Mouse (Mus musculus): Measurements from ENCODE around the gene Phf11c. TPM values are rescaled to one million over a fixed set of nuclear protein-coding genes. Genes with fewer than 3 reads are reported as not detected.
"Not testable (repeated sequence)": the region's sequence is repeated elsewhere in the genome, so short reads cannot be mapped to it uniquely, and the experiment has no call there.

Phf11c gene
- polyA plus RNA-seq, 1 experiment from 2014 or later: 0.45 TPM

- Histone ChIP-seq H3K27ac (ENCODE audit: low read depth, low read length) (no peak overlapping the region), H3K4me2 (no peak overlapping the region), H3K9ac (ENCODE audit: low read length) (no peak overlapping the region), H3K4me3 (ENCODE audit: low read depth, low read length) (no peak overlapping the region), H3K36me3 (ENCODE audit: control insufficient read depth, insufficient read depth, low read length) (no peaks in the 10 kb centered on the region), H3K9me3 (ENCODE audit: control insufficient read depth, low read length) (no peaks in the 10 kb centered on the region), H3K27me3 (ENCODE audit: control insufficient read depth, insufficient read depth, low read length) (no peaks in the 10 kb centered on the region), H3K4me1 (ENCODE audit: control insufficient read depth, insufficient read depth, low read length) (no peaks in the 10 kb centered on the region)
- whole genome bisulfite sequencing: 82% methylated on average over 11 of the region's 11 CpGs
- DNase-seq (ENCODE audit: low spot score, missing footprints): no peak
- no peak for ATAC-seq (ENCODE audit: low FRiP score)
These were observed 27.9 kb upstream of the Phf11c start for GRCm38 (mm10) chr14:59422912-59423663.

GRCm38 (mm10) chr14:59418171-59418570 is 23.0 kb upstream of the Phf11c start:
- Histone ChIP-seq H3K9ac (ENCODE audit: low read length) (no peak overlapping the region), H3K9me3 (ENCODE audit: control insufficient read depth, low read length) (no peaks in the 10 kb centered on the region), H3K4me3 (ENCODE audit: low read depth, low read length) (no peak overlapping the region), H3K27me3 (ENCODE audit: control insufficient read depth, insufficient read depth, low read length) (no peaks in the 10 kb centered on the region), H3K27ac (ENCODE audit: low read depth, low read length) (no peak overlapping the region), H3K4me1 (ENCODE audit: control insufficient read depth, insufficient read depth, low read length) (no peaks in the 10 kb centered on the region), H3K4me2 (no peak overlapping the region), H3K36me3 (ENCODE audit: control insufficient read depth, insufficient read depth, low read length) (no peaks in the 10 kb centered on the region)
- no peak for DNase-seq (ENCODE audit: low spot score, missing footprints)
- ATAC-seq (ENCODE audit: low FRiP score): no peak
- WGBS: 89% methylated on average over 4 of the region's 4 CpGs

DNA sequence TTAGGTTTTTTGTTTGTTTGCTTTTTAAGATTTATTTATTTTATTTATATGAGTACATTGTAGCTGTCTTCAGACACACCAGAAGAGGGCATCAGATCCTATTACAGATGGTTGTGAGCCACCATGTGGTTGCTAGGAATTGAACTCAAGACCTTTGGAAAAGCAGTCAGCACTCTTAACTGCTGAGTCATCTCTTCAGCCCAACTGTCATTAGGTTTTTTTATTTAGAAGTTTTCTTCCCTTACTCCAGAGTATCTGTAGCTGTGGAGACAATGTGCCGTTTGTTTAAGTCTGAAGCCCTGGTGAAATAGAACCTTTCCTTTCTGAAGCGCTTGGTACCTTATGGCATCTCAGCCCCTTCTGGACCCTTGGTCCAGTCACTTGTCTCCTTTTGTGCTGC is 19.8 kb upstream of the Phf11c start:
- WGBS: 94% methylated on average over 2 of the region's 2 CpGs
- not testable (repeated sequence) for H3K27me3 ChIP-seq (ENCODE audit: control insufficient read depth, insufficient read depth, low read length); H3K27ac ChIP-seq (ENCODE audit: low read depth, low read length); DNase-seq (ENCODE audit: low spot score, missing footprints); H3K4me3 ChIP-seq (ENCODE audit: low read depth, low read length); H3K4me1 ChIP-seq (ENCODE audit: control insufficient read depth, insufficient read depth, low read length); H3K9ac ChIP-seq (ENCODE audit: low read length); H3K36me3 ChIP-seq (ENCODE audit: control insufficient read depth, insufficient read depth, low read length); H3K4me2 ChIP-seq; H3K9me3 ChIP-seq (ENCODE audit: control insufficient read depth, low read length); ATAC-seq (ENCODE audit: low FRiP score)

DNA sequence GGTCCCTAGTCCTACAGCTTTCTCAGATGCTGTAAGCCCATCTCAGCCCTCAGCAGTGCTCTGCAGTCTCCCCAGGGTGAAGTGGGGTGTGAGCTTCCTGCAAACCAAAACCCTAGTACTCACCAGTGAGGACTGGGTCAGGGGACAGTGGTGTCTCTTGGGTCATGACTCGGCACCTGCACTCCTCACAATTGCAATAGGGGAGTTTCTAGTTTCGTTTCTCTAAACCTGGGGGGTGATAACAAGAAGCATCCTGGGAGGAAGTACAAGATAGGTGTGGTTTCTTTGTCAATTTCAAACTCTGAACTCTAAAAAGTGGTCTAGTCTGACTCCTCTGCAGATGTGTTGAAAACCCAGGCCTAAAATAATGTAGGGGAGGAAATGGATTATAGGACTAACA is 1.8 kb upstream of the Phf11c start:
- 75% methylated on average over 2 of the region's 2 CpGs for WGBS
- H3K27me3 ChIP-seq (ENCODE audit: control insufficient read depth, insufficient read depth, low read length): no peaks in the 10 kb centered on the region
- no peaks in the 10 kb centered on the region for H3K9me3 ChIP-seq (ENCODE audit: control insufficient read depth, low read length)
- H3K4me1 ChIP-seq (ENCODE audit: control insufficient read depth, insufficient read depth, low read length): no peaks in the 10 kb centered on the region
- H3K4me2 ChIP-seq: no peak overlapping the region
- DNase-seq (ENCODE audit: low spot score, missing footprints) (no peak), ATAC-seq (ENCODE audit: low FRiP score) (no peak)
- H3K4me3 ChIP-seq (ENCODE audit: low read depth, low read length): no peak overlapping the region
- no peak overlapping the region for H3K27ac ChIP-seq (ENCODE audit: low read depth, low read length)
- H3K36me3 ChIP-seq (ENCODE audit: control insufficient read depth, insufficient read depth, low read length): no peaks in the 10 kb centered on the region
- no peak overlapping the region for H3K9ac ChIP-seq (ENCODE audit: low read length)

DNA sequence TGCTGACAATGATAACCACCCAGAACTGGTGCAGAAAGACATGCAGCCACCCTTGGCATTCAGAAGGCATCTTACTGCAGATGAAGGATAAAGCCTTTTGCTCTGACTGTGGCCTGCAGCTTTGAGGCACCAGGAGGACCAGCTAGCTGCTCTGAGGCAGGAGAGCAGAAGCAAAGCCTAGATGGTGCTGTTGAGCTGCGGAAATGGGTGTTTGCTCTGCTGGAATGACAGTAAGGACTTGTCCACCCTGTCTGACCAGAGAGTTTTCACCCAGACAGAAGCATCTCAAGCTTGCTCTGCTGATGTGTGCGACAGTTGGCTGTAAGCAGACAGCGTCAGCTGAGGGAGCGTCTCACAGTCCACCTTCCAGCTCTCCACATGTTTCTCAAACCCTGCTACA is 5.0 kb downstream of the Phf11c start:
- not testable (repeated sequence) for H3K4me3 ChIP-seq (ENCODE audit: low read depth, low read length); H3K27ac ChIP-seq (ENCODE audit: low read depth, low read length); H3K4me2 ChIP-seq; H3K36me3 ChIP-seq (ENCODE audit: control insufficient read depth, insufficient read depth, low read length); H3K27me3 ChIP-seq (ENCODE audit: control insufficient read depth, insufficient read depth, low read length); H3K4me1 ChIP-seq (ENCODE audit: control insufficient read depth, insufficient read depth, low read length); H3K9me3 ChIP-seq (ENCODE audit: control insufficient read depth, low read length); DNase-seq (ENCODE audit: low spot score, missing footprints); ATAC-seq (ENCODE audit: low FRiP score); H3K9ac ChIP-seq (ENCODE audit: low read length)
- 71% methylated on average over 4 of the region's 4 CpGs for WGBS

GRCm38 (mm10) chr14:59389532-59389931 is 5.6 kb downstream of the Phf11c start:
- Histone ChIP-seq H3K27me3 (ENCODE audit: control insufficient read depth, insufficient read depth, low read length) (no peaks in the 10 kb centered on the region), H3K4me3 (ENCODE audit: low read depth, low read length) (no peak overlapping the region), H3K9ac (ENCODE audit: low read length) (no peak overlapping the region), H3K4me1 (ENCODE audit: control insufficient read depth, insufficient read depth, low read length) (no peaks in the 10 kb centered on the region), H3K9me3 (ENCODE audit: control insufficient read depth, low read length) (no peaks in the 10 kb centered on the region), H3K4me2 (no peak overlapping the region), H3K27ac (ENCODE audit: low read depth, low read length) (no peak overlapping the region), H3K36me3 (ENCODE audit: control insufficient read depth, insufficient read depth, low read length) (no peaks in the 10 kb centered on the region)
- no peak for ATAC-seq (ENCODE audit: low FRiP score)
- WGBS: 64% methylated on average over 1 of the region's 1 CpGs
- DNase-seq (ENCODE audit: low spot score, missing footprints): no peak

DNA sequence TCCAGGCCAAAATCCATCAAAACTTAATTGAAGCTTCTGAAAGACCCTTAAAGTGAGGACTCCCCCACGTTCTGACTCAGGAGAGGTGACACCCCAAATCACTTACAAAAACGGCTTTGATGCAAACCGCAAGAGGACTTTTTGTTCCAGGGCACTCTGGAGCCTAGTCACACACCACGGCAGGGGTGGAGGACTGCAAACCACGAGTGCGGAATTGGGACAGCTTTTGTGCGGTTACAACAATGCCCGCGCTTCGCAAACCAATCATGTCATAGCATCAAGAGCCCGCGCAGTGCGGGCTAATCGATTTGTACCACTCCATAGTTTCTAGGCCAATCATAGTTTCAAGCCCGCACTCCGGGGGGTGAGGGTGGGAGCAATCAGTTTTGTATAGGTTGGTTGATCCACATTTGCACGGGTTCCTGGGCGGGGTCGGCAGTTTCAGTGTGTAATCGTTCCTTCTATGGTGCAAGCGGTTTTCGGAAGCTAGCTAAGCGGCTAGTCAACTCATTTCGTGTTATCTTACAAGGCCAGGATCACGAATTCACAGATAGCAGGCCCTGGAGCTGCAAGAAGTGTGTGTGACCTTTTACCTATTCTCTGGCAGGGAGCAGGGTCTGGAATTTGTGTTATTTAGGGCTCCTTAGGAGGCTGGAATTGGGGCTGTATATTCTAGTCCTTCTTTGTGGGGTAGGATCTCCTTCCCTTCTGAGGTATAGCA is 24.7 kb downstream of the Phf11c start:
- H3K4me3 ChIP-seq (ENCODE audit: low read depth, low read length): no peak overlapping the region
- no peaks in the 10 kb centered on the region for H3K27me3 ChIP-seq (ENCODE audit: control insufficient read depth, insufficient read depth, low read length)
- no peaks in the 10 kb centered on the region for H3K4me1 ChIP-seq (ENCODE audit: control insufficient read depth, insufficient read depth, low read length)
- H3K36me3 ChIP-seq (ENCODE audit: control insufficient read depth, insufficient read depth, low read length): no peaks in the 10 kb centered on the region
- 95% methylated on average over 25 of the region's 25 CpGs for WGBS
- no peak overlapping the region for H3K27ac ChIP-seq (ENCODE audit: low read depth, low read length)
- no peak for DNase-seq (ENCODE audit: low spot score, missing footprints)
- peaks cover 3% of the 10 kb centered on the region; the same call in 1 of the 2 replicates for H3K9me3 ChIP-seq (ENCODE audit: control insufficient read depth, low read length)
- no peak overlapping the region for H3K9ac ChIP-seq (ENCODE audit: low read length)
- no peak overlapping the region for H3K4me2 ChIP-seq
- no peak for ATAC-seq (ENCODE audit: low FRiP score)

- H3K4me2 ChIP-seq: no peak overlapping the region
- H3K36me3 ChIP-seq (ENCODE audit: control insufficient read depth, insufficient read depth, low read length): no peaks in the 10 kb centered on the region
- H3K4me3 ChIP-seq (ENCODE audit: low read depth, low read length): no peak overlapping the region
- no peak for DNase-seq (ENCODE audit: low spot score, missing footprints)
- no peaks in the 10 kb centered on the region for H3K4me1 ChIP-seq (ENCODE audit: control insufficient read depth, insufficient read depth, low read length)
- H3K9me3 ChIP-seq (ENCODE audit: control insufficient read depth, low read length): peaks cover 3% of the 10 kb centered on the region; the same call in 1 of the 2 replicates
- no peak overlapping the region for H3K9ac ChIP-seq (ENCODE audit: low read length)
- WGBS: 90% methylated on average over 8 of the region's 8 CpGs
- no peaks in the 10 kb centered on the region for H3K27me3 ChIP-seq (ENCODE audit: control insufficient read depth, insufficient read depth, low read length)
- no peak for ATAC-seq (ENCODE audit: low FRiP score)
- no peak overlapping the region for H3K27ac ChIP-seq (ENCODE audit: low read depth, low read length)
These were observed 28.6 kb downstream of the Phf11c start for GRCm38 (mm10) chr14:59366386-59367105.

DNA sequence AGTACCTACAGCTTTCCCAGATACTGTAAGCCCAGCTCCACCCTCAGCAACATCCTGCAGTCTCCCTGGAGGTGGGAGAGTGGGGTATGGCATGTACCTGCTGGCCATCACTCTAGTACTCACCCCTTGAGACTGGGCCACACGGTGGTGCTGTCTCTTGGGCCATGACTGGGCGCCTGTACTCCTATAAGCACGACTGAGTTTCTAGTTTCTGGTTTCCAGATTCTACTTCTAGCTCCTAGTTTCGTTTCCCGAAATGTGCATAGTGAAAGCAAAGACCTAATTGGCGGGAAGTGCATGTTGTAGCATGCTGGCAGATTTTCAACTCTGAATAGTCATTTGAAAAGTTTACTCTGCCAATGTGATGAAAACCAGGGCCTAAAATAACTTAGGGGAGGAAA is 29.9 kb downstream of the Phf11c start, which contains the start of gene Phf11d:
Gene Phf11d (minus strand): TSS at position 227 of the 401 bp plus-strand sequence.
- Histone ChIP-seq H3K27ac (ENCODE audit: low read depth, low read length) (no peak within 1 kb of the TSS), H3K4me2 (no peak within 1 kb of the TSS), H3K4me1 (ENCODE audit: control insufficient read depth, insufficient read depth, low read length) (no peaks in the 10 kb centered on the region), H3K9ac (ENCODE audit: low read length) (no peak within 1 kb of the TSS), H3K27me3 (ENCODE audit: control insufficient read depth, insufficient read depth, low read length) (no peaks in the 10 kb centered on the region), H3K9me3 (ENCODE audit: control insufficient read depth, low read length) (no peaks in the 10 kb centered on the region), H3K36me3 (ENCODE audit: control insufficient read depth, insufficient read depth, low read length) (no peaks in the 10 kb centered on the region), H3K4me3 (ENCODE audit: low read depth, low read length) (no peak within 1 kb of the TSS)
- WGBS: 86% methylated on average over 6 of the region's 6 CpGs
- ATAC-seq (ENCODE audit: low FRiP score): no peak
- no peak for DNase-seq (ENCODE audit: low spot score, missing footprints)
